Mouse (Mus musculus) adrenal gland, adult (tissue): ENCODE measurements at regions not wholly inside any gene's neighbourhood (a gene's known extent, or its start where the extent isn't known, plus 50 kb on each side); places are given as distances from the start of the nearest gene placed in this dataset.

Experiments
- DNase-seq, 2 experiments: peaks; one replicate each; pipeline ENCODE4 v3.0.0; 2022 to 2023; ENCODE audit warnings: low spot score in 1 of 2; ENCODE audit not compliant: inconsistent age in 2 of 2

GRCm38 (mm10) chr4:105323446-105323845, 166.3 kb downstream of the Plpp3 start:
- no peak for DNase-seq

DNA sequence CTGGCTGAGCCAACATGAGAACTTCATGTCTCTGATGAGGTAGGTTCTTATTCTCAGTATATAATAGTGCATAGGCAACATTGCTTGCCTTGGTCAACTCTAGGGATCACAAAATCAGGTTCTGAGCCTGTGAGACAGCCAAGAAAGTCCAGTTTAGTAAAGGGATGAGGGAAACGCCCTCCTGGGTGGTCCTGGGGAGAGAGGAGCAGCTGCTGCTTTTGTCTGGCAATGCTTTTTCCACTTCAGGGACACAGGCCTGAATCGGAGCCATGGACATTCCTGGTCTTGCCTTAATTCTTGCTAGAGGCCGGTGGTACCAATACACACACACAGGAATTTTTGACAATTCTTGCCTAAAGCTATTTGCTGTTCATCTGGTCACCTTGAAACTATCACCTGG, 169.8 kb downstream of the Plpp3 start:
- DNase-seq = no peak

- no peak for DNase-seq
Measured at GRCm38 (mm10) chr4:105327711-105328471, 170.7 kb downstream of the Plpp3 start.

- DNase-seq = peak; percentile 36 to 79
Measured at GRCm38 (mm10) chr4:105328776-105329175, 171.6 kb downstream of the Plpp3 start.

GRCm38 (mm10) chr4:105332081-105332480, 174.9 kb downstream of the Plpp3 start:
- DNase-seq = no peak

DNA sequence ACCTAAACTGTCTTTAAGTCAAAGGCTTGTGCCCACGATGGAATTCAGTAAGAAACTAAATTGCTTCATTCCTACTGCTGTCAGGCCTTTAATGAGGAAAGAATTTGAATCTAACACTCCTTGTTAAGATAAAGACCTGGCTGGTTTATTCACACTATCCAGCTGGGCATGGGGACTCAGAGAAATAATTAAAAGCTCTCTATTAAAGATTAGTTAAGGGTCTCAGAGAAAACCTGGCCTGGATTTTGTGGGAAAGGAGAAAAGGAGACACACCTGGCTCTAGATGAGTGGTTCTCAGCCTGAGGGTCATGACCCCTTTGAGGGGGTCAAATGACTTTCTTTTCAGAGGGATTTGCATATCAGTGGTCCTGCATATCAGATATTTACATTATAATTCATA, 178.7 kb downstream of the Plpp3 start:
- DNase-seq = no peak

DNA sequence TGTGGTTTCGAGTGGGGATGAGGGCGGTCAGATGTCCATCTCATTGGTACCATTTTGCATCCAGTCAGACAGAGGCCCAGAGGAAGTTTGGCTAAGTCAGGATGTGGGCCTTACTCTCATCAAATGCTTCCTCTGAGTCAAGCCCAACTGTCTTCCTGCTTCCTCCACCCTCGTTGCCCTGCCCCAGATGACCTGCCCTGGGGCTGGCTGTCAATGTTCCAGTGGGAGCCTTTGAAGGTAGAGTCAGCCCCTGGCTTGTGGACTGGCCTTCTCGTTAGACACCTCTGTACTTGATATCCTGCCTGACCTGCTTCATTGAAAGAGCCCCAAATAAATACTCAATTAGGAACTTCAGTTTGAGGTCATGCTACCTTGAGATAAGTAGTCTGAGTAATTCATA, 179.4 kb downstream of the Plpp3 start:
- no peak for DNase-seq

GRCm38 (mm10) chr4:105338131-105338530, 181.0 kb downstream of the Plpp3 start:
- no peak for DNase-seq

GRCm38 (mm10) chr4:105338861-105339260, 181.7 kb downstream of the Plpp3 start:
- no peak for DNase-seq

DNA sequence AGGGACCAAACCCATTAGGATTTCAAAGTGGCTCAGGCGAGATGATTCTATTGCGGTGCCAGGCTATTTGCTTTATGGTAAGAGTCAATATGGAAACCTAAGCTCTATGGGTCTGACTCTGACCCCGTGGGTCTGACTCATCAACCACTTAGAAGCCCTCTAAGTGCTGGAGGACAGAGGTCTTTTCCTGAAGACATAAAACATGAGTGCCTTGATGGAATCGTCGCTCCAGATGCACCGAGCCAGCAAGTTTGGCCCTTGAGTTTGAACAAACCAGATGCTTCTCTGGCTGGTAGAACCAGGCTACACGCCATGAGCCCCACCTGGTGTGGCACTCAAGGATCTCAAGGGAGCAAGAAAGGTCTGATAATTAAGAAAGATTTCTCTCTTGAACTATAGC, 184.1 kb downstream of the Plpp3 start:
- DNase-seq = no peak

- DNase-seq = no peak
Measured at GRCm38 (mm10) chr4:105346846-105347245, 189.7 kb downstream of the Plpp3 start.

DNA sequence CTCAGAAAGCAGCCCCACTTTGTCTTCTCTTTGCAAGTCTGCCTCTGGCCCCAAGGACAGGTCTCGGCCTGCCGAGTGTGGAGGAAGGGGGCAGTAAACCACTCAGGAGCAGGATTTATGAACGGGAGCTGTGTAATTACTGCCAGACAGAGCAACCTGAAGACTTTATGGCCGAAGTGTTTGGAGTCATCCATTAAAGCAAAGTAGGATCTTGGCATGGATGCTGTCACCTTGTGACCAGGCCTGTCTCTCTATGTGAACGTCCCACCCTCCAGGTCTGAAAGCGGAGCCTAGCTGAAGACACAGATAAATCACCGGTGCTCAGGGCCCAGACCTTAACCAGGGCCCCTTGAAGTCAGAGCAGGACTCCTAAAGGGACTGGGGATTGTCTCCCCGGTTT, 190.8 kb downstream of the Plpp3 start:
- DNase-seq = no peak

GRCm38 (mm10) chr4:105349316-105350207, 192.4 kb downstream of the Plpp3 start:
- no peak for DNase-seq

- peak; percentile 13 to 49 for DNase-seq
Measured at GRCm38 (mm10) chr4:105352342-105352741, 195.2 kb downstream of the Plpp3 start.

GRCm38 (mm10) chr4:105352953-105353352, 195.8 kb downstream of the Plpp3 start:
- DNase-seq = no peak

GRCm38 (mm10) chr4:105354097-105354496, 196.9 kb downstream of the Plpp3 start:
- DNase-seq = no peak

DNA sequence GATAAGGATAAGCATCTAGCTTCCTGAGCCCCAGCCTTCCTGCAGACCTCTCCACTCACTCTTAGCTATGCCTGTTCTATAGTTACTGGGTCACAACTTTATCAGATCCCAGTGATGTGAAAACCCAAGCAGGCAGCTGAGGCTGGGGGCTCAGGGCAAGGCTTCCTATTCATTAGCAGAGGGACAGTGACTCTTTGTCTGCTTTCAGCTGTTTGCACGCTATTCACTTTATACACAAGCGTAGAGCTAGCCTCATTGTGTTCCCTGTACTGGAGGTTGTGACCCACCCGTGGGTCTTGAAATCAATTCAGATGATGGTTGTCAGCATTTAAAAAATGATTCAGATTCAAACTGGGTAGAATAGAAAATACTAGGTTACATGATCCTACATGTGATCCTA, 199.5 kb downstream of the Plpp3 start:
- no peak for DNase-seq

GRCm38 (mm10) chr4:105358725-105359124, 201.6 kb downstream of the Plpp3 start:
- peak in 1 of 2 experiments; percentile 49 for DNase-seq

GRCm38 (mm10) chr4:105364496-105364895, 207.3 kb downstream of the Plpp3 start:
- peak; percentile 81 to 89 for DNase-seq

GRCm38 (mm10) chr4:105365076-105365475, 207.9 kb downstream of the Plpp3 start:
- DNase-seq = peak in 1 of 2 experiments; percentile 16

- DNase-seq = no peak
Measured at GRCm38 (mm10) chr4:105376591-105376990, 219.4 kb downstream of the Plpp3 start.
